Comparison of ENCODE assay signal across 13 mouse cellular contexts in the genomic region with DNA sequence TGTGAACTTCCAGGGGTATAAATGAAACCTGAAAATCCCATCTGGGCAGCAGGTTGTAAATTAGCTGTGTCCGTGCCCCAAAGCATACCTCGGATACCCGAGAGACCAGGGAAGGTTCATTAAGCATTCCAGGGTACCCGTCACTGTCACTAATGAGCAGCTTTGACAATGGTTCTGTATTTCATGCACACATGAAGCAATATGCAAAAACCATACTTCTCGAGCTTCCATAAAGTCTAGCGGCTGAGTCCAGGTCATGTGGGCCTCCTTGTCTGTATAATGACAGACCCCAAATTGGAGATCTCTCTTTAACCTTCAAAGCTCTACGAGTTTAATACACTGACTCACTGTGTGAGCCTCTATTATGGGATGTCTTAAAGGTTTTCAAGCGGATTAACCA.
"Had no signal": no experiment of that assay in that cellular context is flagged by ENCODE, and none has a peak within 500 bp of the region (broad histone marks: within the 10 kb centered on the region; RNA-seq: fewer than 3 reads in every experiment).

No protein-coding gene starts in this region.

- ATAC-seq: intestine, embryonic 16.5 days; lung, postnatal 0 days had no signal

- H3K9me3 ChIP-seq: limb, embryonic 10.5 days; liver, embryonic 15.5 days; neural tube, embryonic 12.5 days had no signal

- H3K36me3 ChIP-seq: limb, embryonic 10.5 days; liver, embryonic 15.5 days; neural tube, embryonic 12.5 days had no signal

- H3K27ac ChIP-seq: left cerebral cortex, adult 2 months; limb, embryonic 10.5 days; liver, embryonic 15.5 days; neural tube, embryonic 12.5 days; stomach, postnatal 0 days had no signal

- H3K4me1 ChIP-seq: limb, embryonic 10.5 days; liver, embryonic 15.5 days; neural tube, embryonic 12.5 days had no signal

- H3K9ac ChIP-seq: liver, embryonic 15.5 days; neural tube, embryonic 12.5 days had no signal

- H3K4me2 ChIP-seq: liver, embryonic 11.5 days; liver, embryonic 15.5 days; neural tube, embryonic 12.5 days had no signal

- H3K4me3 ChIP-seq: left cerebral cortex, adult 2 months; limb, embryonic 10.5 days; liver, embryonic 15.5 days; neural tube, embryonic 12.5 days had no signal

- H3K27me3 ChIP-seq: liver, embryonic 15.5 days; neural tube, embryonic 12.5 days had no signal

- DNase-seq: kidney, adult 2 months; kidney, postnatal 25 days; lung, adult 2 months; right cerebral cortex, adult 18-20 months; thymus, postnatal 4 days had no signal
